Mouse (Mus musculus): Measurements from ENCODE around the gene Sf3a1. TPM values are rescaled to one million over a fixed set of nuclear protein-coding genes. Genes with fewer than 3 reads are reported as not detected.
A peak's percentile ranks its signal among the peaks of the same experiment; 100 is the strongest.

Sf3a1 gene
- polyA plus RNA-seq, 1 experiment from 2014 or later, result 65.7 TPM

DNA sequence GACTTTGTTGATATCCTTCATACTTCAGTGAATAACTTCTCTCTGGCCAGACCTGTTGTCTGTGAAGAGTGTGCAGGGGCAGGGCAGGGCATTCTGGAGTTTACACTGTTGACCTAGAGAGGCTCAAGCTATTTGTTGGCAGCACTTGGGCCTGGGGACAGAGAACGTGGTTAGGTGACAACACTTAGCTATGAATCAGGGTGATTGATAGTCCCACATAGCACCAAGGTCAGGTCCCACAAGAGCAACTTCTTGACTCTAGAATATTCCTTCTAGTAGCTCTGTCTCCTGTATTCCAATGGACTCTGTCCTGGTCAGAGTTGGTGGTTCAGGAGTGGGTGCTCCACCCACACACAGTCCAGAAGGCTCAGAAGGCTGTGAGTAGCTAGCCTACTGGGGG is 50.6 kb downstream of the Sf3a1 start:
- no peak for ATAC-seq (ENCODE audit: low FRiP score, low read depth)
- WGBS, result 68% methylated on average over 1 of the region's 1 CpGs
- Histone ChIP-seq H3K4me2 (replicated peaks) (no peak overlapping the region), H3K9me3 (no peaks in the 10 kb centered on the region), H3K4me1 (no peaks in the 10 kb centered on the region), H3K27ac (no peak overlapping the region), H3K9ac (no peak overlapping the region), H3K27me3 (no peaks in the 10 kb centered on the region), H3K4me3 (no peak overlapping the region), H3K36me3 (peaks cover 94% of the 10 kb centered on the region)

DNA sequence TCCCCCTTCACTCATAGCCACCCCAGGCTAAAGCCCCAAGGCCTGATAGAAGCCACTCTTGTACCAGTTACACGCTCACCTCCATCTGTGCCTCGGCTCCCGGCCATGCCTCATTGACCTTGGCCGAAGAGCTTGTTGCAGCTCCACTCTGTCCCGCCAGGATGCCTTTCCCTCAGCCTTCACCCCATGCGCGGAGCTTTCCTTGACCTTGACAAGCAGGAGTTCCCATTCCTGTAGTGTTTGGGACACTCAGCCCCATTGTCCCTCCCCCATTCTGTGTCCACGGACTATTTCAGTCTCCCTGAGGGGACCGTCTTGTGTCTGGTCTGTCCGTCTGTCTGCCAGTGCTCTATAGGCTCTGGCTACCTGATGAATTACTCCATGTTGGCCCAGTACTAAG is 53.0 kb downstream of the Sf3a1 start:
- Histone ChIP-seq H3K4me1 (peaks cover under 1% of the 10 kb centered on the region; the same call in 1 of the 2 replicates), H3K27me3 (0 out of 2 replicates have a peak, but pooled peaks cover 7% of the 10 kb centered on the region), H3K4me2 (replicated peaks) (no peak overlapping the region), H3K9ac (no peak overlapping the region), H3K9me3 (no peaks in the 10 kb centered on the region), H3K4me3 (no peak overlapping the region), H3K36me3 (peaks cover 84% of the 10 kb centered on the region), H3K27ac (no peak overlapping the region)
- no peak for ATAC-seq (ENCODE audit: low FRiP score, low read depth)
- WGBS, result 92% methylated on average over 10 of the region's 10 CpGs

DNA sequence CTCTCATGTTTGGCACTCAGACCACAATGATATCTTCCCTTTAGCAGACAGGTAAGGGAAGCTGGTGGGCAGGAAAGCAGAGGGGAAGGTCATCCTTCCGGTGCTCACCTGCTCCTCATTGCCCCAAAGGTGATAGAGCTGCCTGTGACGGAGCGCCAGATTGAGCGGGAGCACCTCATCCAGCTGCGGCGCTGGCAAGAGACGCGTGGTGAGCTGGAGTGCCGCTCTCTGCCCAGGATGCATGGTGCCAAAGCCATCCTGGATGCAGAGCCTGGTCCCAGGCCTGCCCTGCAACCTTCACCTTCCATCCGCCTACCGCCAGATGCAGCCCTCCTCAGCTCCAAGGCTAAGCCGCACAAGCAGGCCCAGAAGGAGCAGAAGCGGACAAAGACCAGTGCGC is 54.4 kb downstream of the Sf3a1 start:
- H3K4me1 ChIP-seq, result peaks cover 15% of the 10 kb centered on the region
- H3K27ac ChIP-seq, result no peak overlapping the region
- 94% methylated on average over 14 of the region's 14 CpGs for WGBS
- no peak for ATAC-seq (ENCODE audit: low FRiP score, low read depth)
- H3K9me3 ChIP-seq, result no peaks in the 10 kb centered on the region
- H3K27me3 ChIP-seq, result peaks cover 19% of the 10 kb centered on the region
- no peak overlapping the region for H3K4me3 ChIP-seq
- no peak overlapping the region for H3K4me2 ChIP-seq (replicated peaks)
- no peak overlapping the region for H3K9ac ChIP-seq
- H3K36me3 ChIP-seq, result peaks cover 71% of the 10 kb centered on the region

DNA sequence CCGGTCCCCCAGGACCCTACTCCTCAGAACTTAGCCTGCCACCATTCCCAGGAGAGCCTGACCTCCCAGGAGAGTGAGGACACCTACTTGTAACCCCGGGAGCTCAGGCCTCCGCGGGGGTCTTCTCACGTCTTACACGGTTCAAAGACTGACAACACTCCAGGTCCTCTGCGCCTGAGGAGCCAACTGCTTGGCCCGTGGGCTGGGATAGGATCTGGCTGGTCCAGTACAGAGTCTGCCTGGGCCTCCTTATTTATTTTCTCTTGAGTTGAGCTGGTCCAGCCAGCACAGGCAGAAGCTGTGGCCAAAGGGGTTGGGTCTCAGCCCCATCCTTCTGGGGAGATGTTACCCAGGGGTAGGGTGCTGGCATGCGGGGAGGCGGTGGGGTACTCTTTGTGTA is 54.9 kb downstream of the Sf3a1 start:
- peaks cover 23% of the 10 kb centered on the region for H3K27me3 ChIP-seq
- H3K4me2 ChIP-seq (replicated peaks), result no peak overlapping the region
- H3K4me3 ChIP-seq, result no peak overlapping the region
- WGBS, result 78% methylated on average over 10 of the region's 10 CpGs
- no peak overlapping the region for H3K27ac ChIP-seq
- H3K4me1 ChIP-seq, result peaks cover 15% of the 10 kb centered on the region
- no peak for ATAC-seq (ENCODE audit: low FRiP score, low read depth)
- no peak overlapping the region for H3K9ac ChIP-seq
- H3K36me3 ChIP-seq, result peaks cover 66% of the 10 kb centered on the region
- H3K9me3 ChIP-seq, result no peaks in the 10 kb centered on the region

DNA sequence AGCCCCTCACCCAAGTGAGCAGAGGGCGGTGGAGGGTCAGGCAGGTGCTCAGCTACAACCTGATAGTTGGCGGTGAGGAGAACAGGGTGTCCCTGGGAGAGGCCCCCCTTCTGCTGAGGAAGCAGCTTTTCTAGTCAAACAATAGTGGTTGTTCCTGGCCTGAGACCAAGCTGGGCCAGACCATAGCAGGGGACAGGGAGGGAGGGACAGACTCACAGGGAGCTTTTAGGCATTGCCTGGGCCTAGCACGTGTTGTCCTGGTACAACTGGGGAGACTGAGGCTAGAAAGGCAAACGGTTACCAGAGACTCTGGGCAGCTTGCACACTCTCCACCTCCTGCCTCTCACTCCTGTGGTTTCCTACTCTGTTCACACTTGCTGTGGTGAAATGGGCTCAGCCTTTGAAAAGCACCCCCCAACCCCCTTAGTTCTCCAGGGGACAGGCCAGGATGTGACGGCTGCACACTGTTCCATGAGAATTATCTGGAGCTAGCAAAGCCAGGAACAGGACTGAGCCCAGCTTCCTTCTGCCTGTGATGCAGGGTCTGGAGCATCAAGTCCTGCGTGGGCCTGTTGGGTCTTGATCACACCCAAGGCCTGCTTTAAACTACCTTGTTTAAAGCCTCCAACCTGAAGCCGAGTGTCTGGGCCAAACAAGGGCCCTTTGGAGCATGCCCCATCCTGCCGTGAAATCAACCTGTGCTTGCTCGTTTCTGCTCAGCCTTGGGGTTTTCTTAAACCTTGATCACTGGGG is 56.3 kb downstream of the Sf3a1 start:
- H3K27ac ChIP-seq, result peak overlapping the region; percentile 2; the same call in 1 of the 2 replicates
- H3K9ac ChIP-seq, result no peak overlapping the region
- ATAC-seq (ENCODE audit: low FRiP score, low read depth), result no peak
- 74% methylated on average over 9 of the region's 9 CpGs for WGBS
- peaks cover 27% of the 10 kb centered on the region for H3K27me3 ChIP-seq
- no peak overlapping the region for H3K4me3 ChIP-seq
- H3K36me3 ChIP-seq, result peaks cover 56% of the 10 kb centered on the region
- H3K4me1 ChIP-seq, result peaks cover 15% of the 10 kb centered on the region
- no peaks in the 10 kb centered on the region for H3K9me3 ChIP-seq
- no peak overlapping the region for H3K4me2 ChIP-seq (replicated peaks)

DNA sequence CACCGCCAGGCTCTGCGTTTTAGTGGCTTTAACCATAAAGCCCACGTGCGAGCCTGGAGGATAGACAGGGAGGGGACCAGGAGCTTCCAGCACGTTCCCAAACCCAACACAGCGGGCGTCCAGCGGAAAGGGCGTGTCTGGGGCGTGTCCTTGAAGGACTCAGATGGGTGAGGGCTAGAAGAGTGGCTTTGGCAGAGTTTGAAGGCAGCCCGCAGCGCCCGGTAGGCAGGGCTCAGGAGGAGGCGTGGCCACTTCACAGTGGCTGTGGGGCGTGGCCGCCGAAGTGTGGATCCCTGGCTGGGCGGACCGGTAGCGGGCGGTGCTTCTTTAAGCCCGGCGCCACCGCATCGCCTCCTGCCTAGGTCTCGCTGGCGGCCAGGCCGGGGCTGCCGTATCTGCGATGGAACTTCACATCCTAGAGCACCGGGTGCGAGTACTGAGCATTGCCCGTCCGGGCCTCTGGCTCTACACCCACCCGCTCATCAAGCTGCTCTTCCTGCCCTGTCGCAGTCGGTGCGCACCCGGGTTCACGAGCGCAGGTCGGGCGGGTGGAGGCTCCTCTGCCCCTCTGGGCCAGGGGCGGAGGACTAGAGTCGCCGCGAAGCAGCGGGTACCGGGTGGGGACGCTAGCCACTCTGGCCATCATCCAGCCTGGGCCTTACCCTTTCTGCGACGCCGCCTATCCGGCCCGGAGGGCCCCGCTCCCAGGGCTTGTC is 57.9 kb downstream of the Sf3a1 start, which contains the start of gene Castor1:
TSS of gene Castor1 (plus strand) at position 312 of the 716 bp plus-strand sequence.
- H3K9me3 ChIP-seq, result no peaks in the 10 kb centered on the region
- H3K4me1 ChIP-seq, result peaks cover 15% of the 10 kb centered on the region
- H3K9ac ChIP-seq, result peak within 1 kb of the TSS; percentile 69
- peak within 1 kb of the TSS; percentile 91 for H3K4me2 ChIP-seq (replicated peaks)
- WGBS, result 1% methylated on average over 54 of the region's 56 CpGs
- H3K27ac ChIP-seq, result no peak within 1 kb of the TSS
- peaks cover 40% of the 10 kb centered on the region for H3K36me3 ChIP-seq
- ATAC-seq (ENCODE audit: low FRiP score, low read depth), result peak; percentile 86
- H3K4me3 ChIP-seq, result peak within 1 kb of the TSS; percentile 54
- peaks cover 27% of the 10 kb centered on the region for H3K27me3 ChIP-seq

DNA sequence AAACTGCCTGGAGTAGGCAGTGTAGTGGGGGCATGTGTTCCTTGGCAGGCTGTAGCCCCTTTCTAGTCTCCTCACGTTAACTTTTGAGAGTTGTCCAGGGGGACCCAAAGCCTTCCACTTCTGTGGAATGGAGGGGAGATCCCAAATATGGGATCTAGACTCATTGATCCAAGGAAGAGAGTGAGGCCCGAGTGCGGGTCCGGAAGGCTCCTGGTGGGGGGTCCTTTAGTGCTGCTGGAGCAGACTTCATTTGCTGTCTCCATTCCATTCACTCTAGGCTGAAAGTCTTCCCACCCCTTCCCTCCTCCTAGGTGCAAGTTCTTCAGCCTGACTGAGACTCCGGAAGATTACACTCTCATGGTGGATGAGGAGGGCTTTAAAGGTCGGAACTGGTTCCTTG is 58.5 kb downstream of the Sf3a1 start:
- Histone ChIP-seq H3K9me3 (no peaks in the 10 kb centered on the region), H3K4me1 (peaks cover 18% of the 10 kb centered on the region), H3K4me2 (replicated peaks) (peak overlapping the region; percentile 91), H3K27ac (no peak overlapping the region), H3K27me3 (peaks cover 27% of the 10 kb centered on the region), H3K36me3 (peaks cover 34% of the 10 kb centered on the region), H3K9ac (peak overlapping the region; percentile 69), H3K4me3 (peak overlapping the region; percentile 54)
- 5% methylated on average over 6 of the region's 6 CpGs for WGBS
- ATAC-seq (ENCODE audit: low FRiP score, low read depth), result no peak

DNA sequence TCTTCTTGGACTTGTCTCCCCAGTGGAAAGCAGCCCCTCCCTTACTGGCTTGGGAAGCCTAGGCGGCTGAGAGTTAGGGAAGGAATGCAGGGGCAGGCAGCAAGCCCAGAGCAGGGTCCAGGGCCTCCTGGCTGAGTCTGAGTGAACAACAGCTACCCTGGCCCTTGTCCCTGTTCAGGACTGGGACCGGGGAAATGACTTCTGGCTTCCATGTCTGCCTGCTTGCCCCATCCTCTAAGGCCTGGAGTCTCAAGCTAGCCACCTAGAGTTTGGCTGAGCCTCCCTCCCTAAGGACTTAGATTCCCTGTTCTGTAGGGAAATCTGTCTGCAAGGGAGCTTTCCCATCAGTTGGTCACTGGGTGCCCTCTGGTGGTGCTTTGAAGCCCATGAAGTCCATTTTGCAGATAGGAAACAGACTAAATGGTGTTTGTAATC is 59.2 kb downstream of the Sf3a1 start:
- peaks cover 27% of the 10 kb centered on the region for H3K36me3 ChIP-seq
- no peak overlapping the region for H3K27ac ChIP-seq
- ATAC-seq (ENCODE audit: low FRiP score, low read depth), result no peak
- H3K4me3 ChIP-seq, result no peak overlapping the region
- no peaks in the 10 kb centered on the region for H3K9me3 ChIP-seq
- WGBS, result 9% methylated on average over 2 of the region's 2 CpGs
- no peak overlapping the region for H3K9ac ChIP-seq
- peaks cover 27% of the 10 kb centered on the region for H3K27me3 ChIP-seq
- H3K4me1 ChIP-seq, result peaks cover 21% of the 10 kb centered on the region
- peak overlapping the region; percentile 91 for H3K4me2 ChIP-seq (replicated peaks)

DNA sequence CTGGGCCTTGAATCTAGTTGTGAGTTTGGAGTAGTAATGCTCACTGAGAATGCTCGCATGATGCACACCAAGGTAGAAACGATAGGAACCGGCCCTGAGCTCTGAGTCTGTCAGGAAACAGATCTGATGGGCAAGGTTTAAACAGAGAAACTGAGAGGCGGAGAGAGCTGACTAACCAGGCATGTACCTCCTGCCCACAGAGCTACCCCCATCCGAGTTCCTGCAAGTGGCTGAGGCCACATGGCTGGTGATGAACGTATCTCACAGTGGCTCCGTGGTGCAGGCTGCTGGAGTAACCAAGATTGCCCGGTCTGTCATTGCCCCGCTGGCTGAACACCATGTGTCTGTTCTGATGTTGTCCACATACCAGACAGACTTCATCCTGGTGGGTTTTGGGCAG is 59.8 kb downstream of the Sf3a1 start:
- 72% methylated on average over 9 of the region's 9 CpGs for WGBS
- Histone ChIP-seq H3K27ac (no peak overlapping the region), H3K4me3 (no peak overlapping the region), H3K4me1 (peaks cover 21% of the 10 kb centered on the region), H3K4me2 (replicated peaks) (no peak overlapping the region), H3K36me3 (peaks cover 22% of the 10 kb centered on the region), H3K9me3 (no peaks in the 10 kb centered on the region), H3K9ac (no peak overlapping the region), H3K27me3 (peaks cover 27% of the 10 kb centered on the region)
- no peak for ATAC-seq (ENCODE audit: low FRiP score, low read depth)

DNA sequence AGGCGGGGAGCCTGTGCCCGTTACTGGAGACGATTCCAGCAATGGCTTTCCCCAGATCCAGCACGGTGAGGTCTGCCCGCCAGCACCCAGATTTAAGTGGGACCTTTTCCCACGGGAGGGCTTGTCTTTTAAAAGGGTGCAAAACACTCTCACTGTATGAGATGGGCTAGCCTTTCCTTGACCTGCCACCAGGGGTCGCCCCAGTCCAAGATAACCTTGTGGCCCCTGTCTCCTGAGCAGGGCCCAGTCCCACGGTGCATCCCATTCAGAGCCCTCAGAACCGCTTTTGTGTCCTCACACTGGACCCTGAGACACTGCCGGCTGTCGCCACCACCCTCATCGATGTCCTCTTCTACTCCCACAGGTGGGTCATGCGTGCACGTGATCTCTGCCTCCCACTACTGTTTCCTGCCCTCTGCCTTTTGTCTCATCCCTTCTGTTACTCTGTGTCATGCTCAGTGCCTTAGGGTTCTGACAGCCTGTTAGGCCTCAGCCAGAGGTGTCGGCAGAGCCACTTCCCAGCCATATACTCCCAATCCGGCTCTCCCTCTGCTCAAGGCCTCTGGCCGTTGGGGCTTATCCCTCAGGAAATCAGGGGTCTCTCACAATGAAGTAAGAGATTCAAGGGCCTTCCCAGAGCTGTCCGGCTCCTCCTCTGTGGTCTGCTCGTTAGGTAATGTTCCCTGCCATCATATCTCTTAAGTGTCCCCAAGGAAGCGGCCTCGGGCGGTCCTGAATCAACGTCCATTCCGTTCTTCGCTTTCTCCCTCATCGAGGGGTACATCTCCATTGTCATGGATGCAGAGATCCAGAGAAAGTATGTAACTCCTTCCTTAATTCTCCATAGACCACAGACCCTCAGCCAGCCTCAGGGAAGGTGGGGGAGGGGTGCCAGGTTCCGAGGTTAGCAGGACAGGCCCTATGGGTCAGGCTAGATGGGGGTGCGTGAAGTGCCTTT is 60.6 kb downstream of the Sf3a1 start:
- 52% methylated on average over 28 of the region's 28 CpGs for WGBS
- H3K9me3 ChIP-seq, result no peaks in the 10 kb centered on the region
- peaks cover 27% of the 10 kb centered on the region for H3K27me3 ChIP-seq
- no peak overlapping the region for H3K9ac ChIP-seq
- H3K4me1 ChIP-seq, result peaks cover 21% of the 10 kb centered on the region
- no peak overlapping the region for H3K4me3 ChIP-seq
- H3K4me2 ChIP-seq (replicated peaks), result no peak overlapping the region
- peaks cover 13% of the 10 kb centered on the region for H3K36me3 ChIP-seq
- no peak overlapping the region for H3K27ac ChIP-seq
- ATAC-seq (ENCODE audit: low FRiP score, low read depth), result no peak

DNA sequence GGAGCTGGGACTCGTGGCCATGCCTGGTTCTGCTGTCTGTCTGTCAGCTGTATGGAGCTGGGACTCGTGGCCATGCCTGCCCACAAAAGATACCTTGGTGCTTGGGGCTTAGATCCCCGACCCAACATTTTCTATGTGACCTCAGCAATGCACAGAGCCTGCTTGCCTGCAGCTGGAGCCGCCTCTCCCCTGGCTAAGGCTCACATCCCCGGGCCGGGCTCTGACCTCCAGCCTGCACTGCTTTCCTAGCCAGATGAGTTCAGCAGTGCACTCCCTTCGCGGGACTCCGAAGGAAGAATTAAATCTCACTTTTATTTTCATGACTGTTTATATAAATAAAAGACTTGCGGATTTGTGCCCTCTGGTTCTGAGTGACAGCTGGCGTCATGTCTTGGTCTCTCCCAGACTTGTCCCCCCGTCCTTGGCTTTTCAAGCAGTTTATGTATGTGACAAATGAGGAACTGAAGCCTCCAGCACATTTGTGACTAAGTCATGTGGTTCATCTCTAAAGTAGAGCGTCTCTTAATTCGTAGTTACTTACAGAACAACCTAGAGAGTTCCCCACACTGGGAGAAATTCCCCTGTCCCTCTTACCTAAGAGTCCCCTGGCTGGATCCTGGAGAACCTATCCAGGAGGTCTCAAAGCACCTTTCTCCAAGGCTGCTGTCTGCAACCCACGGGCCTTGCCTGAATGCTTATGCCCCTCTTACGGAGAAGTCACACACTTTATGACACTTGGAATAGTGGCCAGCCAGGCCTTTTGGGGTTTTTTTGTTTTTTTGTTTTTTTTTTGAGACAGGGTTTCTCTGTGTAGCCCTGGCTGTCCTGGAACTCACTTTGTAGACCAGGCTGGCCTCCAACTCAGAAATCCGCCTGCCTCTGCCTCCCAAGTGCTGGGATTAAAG is 62.1 kb downstream of the Sf3a1 start:
- ATAC-seq (ENCODE audit: low FRiP score, low read depth), result no peak
- H3K4me1 ChIP-seq, result peaks cover 21% of the 10 kb centered on the region
- no peaks in the 10 kb centered on the region for H3K9me3 ChIP-seq
- H3K4me3 ChIP-seq, result no peak overlapping the region
- H3K4me2 ChIP-seq (replicated peaks), result no peak overlapping the region
- no peaks in the 10 kb centered on the region for H3K36me3 ChIP-seq
- WGBS, result 76% methylated on average over 17 of the region's 17 CpGs
- peaks cover 27% of the 10 kb centered on the region for H3K27me3 ChIP-seq
- no peak overlapping the region for H3K27ac ChIP-seq
- no peak overlapping the region for H3K9ac ChIP-seq

Measured in limb, embryonic 13.5 days (tissue).